Mouse (Mus musculus) mesoderm, embryonic 11.5 days (tissue): ENCODE data around the gene Wdr5.
A peak's percentile ranks its signal among the peaks of the same experiment; 100 is the strongest.

Source experiments
- DNase-seq: peaks from one replicate; pipeline ENCODE4 v3.0.0-alpha.2; 2012; ENCODE audit warnings: low read depth, low spot score

The Wdr5 gene

GRCm38 (mm10) chr2:27514639-27515328 lies at the start of gene Wdr5:
Wdr5 (plus strand) TSS chr2:27515157.
- DNase-seq, result peak; percentile 95

- no peak for DNase-seq
Measured at GRCm38 (mm10) chr2:27469292-27469990, 45.5 kb upstream of the Wdr5 start.

- no peak for DNase-seq
Measured at GRCm38 (mm10) chr2:27469991-27470355, 45.0 kb upstream of the Wdr5 start.

- no peak for DNase-seq
Measured at GRCm38 (mm10) chr2:27470535-27470934, 44.4 kb upstream of the Wdr5 start.

- DNase-seq, result no peak
Measured at GRCm38 (mm10) chr2:27471170-27471584, 43.8 kb upstream of the Wdr5 start.

GRCm38 (mm10) chr2:27473061-27473765 lies 41.7 kb upstream of the Wdr5 start:
- no peak for DNase-seq

- no peak for DNase-seq
Measured at GRCm38 (mm10) chr2:27473911-27474310, 41.0 kb upstream of the Wdr5 start.

- DNase-seq, result peak; percentile 46
Measured at GRCm38 (mm10) chr2:27474621-27475484, 40.1 kb upstream of the Wdr5 start.

GRCm38 (mm10) chr2:27475495-27476302 lies 39.3 kb upstream of the Wdr5 start:
- peak; percentile 95 for DNase-seq

GRCm38 (mm10) chr2:27476303-27477192 lies 38.4 kb upstream of the Wdr5 start:
- DNase-seq, result no peak

GRCm38 (mm10) chr2:27479821-27480220 lies 35.1 kb upstream of the Wdr5 start:
- no peak for DNase-seq

- DNase-seq, result no peak
Measured at GRCm38 (mm10) chr2:27480367-27480766, 34.6 kb upstream of the Wdr5 start.

- DNase-seq, result no peak
Measured at GRCm38 (mm10) chr2:27482265-27482861, 32.6 kb upstream of the Wdr5 start.

GRCm38 (mm10) chr2:27486725-27487124 lies 28.2 kb upstream of the Wdr5 start:
- no peak for DNase-seq

GRCm38 (mm10) chr2:27487336-27488049 lies 27.5 kb upstream of the Wdr5 start:
- DNase-seq, result no peak

- no peak for DNase-seq
Measured at GRCm38 (mm10) chr2:27488362-27488761, 26.6 kb upstream of the Wdr5 start.

GRCm38 (mm10) chr2:27490939-27491338 lies 24.0 kb upstream of the Wdr5 start:
- DNase-seq, result no peak

- DNase-seq, result no peak
Measured at GRCm38 (mm10) chr2:27493971-27494370, 21.0 kb upstream of the Wdr5 start.
